19 mouse cellular contexts compared by ENCODE assay signal in the genomic region with DNA sequence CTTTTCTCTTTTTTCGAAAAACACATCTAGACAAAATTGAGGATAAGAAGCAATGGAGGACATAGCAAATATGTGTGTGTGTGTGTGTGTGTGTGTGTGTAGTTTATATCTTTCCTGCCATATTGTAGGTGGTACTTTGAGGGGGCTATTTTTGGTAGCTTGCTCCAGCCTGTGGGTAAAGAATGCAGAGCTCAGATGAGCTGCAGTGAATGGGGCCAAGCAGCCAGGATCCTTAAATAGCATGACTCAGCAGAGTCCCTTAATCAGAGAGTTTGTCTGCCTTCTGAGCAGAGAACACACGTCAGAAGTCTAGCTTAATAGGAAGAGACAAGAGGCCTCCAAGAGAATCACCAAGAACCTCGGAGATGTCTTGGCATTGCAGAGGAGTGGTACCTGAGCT. TPM values are rescaled to one million over a fixed set of nuclear protein-coding genes. Genes with fewer than 3 reads are reported as not detected.
DNase-seq lines count a peak whose midpoint lies in the region; ATAC-seq and TF ChIP-seq lines count a peak whose summit lies in the region.
"Had no signal": no experiment of that assay in that cellular context is flagged by ENCODE, and none has a peak within 500 bp of the region (broad histone marks: within the 10 kb centered on the region; RNA-seq: fewer than 3 reads in every experiment).

No protein-coding gene starts in this region.

- no peak overlapping the region for H3K4me3 ChIP-seq in heart, postnatal 0 days (ENCODE audit: low read depth, low read length)
- H3K4me3 ChIP-seq: forebrain, embryonic 13.5 days; limb, embryonic 13.5 days; lung, embryonic 15.5 days; myocyte had no signal

- no peaks in the 10 kb centered on the region for H3K36me3 ChIP-seq in heart, postnatal 0 days (replicated peaks; ENCODE audit: control insufficient read depth, insufficient read depth, low read length)
- H3K36me3 ChIP-seq: limb, embryonic 13.5 days; lung, embryonic 15.5 days had no signal

- H3K27me3 ChIP-seq in heart, postnatal 0 days (ENCODE audit: control insufficient read depth, insufficient read depth, low read length): no peaks in the 10 kb centered on the region
- H3K27me3 ChIP-seq: forebrain, embryonic 13.5 days; limb, embryonic 13.5 days; lung, embryonic 15.5 days had no signal

- WGBS in heart, postnatal 0 days: 42% methylated on average over 3 of the region's 3 CpGs

- no peak for TF ChIP-seq EP300 in heart, postnatal 0 days (IDR thresholded peaks at IDR 0.05; ENCODE audit: low read depth)

- no peak overlapping the region for H3K9ac ChIP-seq in heart, postnatal 0 days (replicated peaks; ENCODE audit: low read depth, low read length)
- H3K9ac ChIP-seq: forebrain, embryonic 13.5 days; limb, embryonic 13.5 days; lung, embryonic 15.5 days had no signal

- H3K4me1 ChIP-seq in heart, postnatal 0 days (ENCODE audit: control insufficient read depth, insufficient read depth): peaks cover 6% of the 10 kb centered on the region
- H3K4me1 ChIP-seq: forebrain, embryonic 13.5 days; limb, embryonic 13.5 days; lung, embryonic 15.5 days had no signal

- TF ChIP-seq CTCF in heart, postnatal 0 days (IDR thresholded peaks at IDR 0.05; ENCODE audit: low read depth): no peak

- peak; percentile 15 to 18 for DNase-seq in frontal cortex, postnatal 36 days (ENCODE audit: low spot score in 2 of 2)
- no peak for DNase-seq in frontal cortex, postnatal 10 days (ENCODE audit: low spot score in 2 of 2)
- peak; percentile 57 for DNase-seq in 3T3-L1 (ENCODE audit: low read depth, low spot score)
- peak; percentile 79 for DNase-seq in brain, adult 2 months (ENCODE audit: low read depth, low spot score)
- DNase-seq in heart, postnatal 0 days (ENCODE audit: low spot score): peak; percentile 62
- no peak for DNase-seq in natural killer cell, adult 2 months (ENCODE audit: low spot score in 2 of 2)
- no peak for DNase-seq in kidney, postnatal 25 days
- DNase-seq in kidney, postnatal 36 days: no peak
- DNase-seq: B cell, adult 2 months; cerebellum, adult 11 months; gastrocnemius, postnatal 25 days; kidney, adult 2 months; right cerebral cortex, postnatal 25 days had no signal

- H3K27ac ChIP-seq in heart, postnatal 0 days (ENCODE audit: low read depth): no peak overlapping the region
- H3K27ac ChIP-seq: forebrain, embryonic 13.5 days; hindbrain, postnatal 0 days; limb, embryonic 13.5 days; lung, embryonic 15.5 days had no signal

- H3K4me2 ChIP-seq in heart, postnatal 0 days (ENCODE audit: low read depth, low read length): no peak overlapping the region
- H3K4me2 ChIP-seq: forebrain, embryonic 13.5 days; limb, embryonic 13.5 days; lung, embryonic 15.5 days; midbrain, embryonic 11.5 days had no signal

- ATAC-seq in heart, postnatal 0 days (ENCODE audit: insufficient read depth, low read depth): peak; percentile 94
- ATAC-seq: forebrain, embryonic 13.5 days; hindbrain, postnatal 0 days had no signal

- H3K9me3 ChIP-seq in heart, postnatal 0 days (replicated peaks; ENCODE audit: control insufficient read depth, low read length): no peaks in the 10 kb centered on the region
- H3K9me3 ChIP-seq: forebrain, embryonic 13.5 days; limb, embryonic 13.5 days; lung, embryonic 15.5 days had no signal

RNA-seq across cellular contexts. Expression of gene Mfsd6, which starts 25.4 kb away (rescaled TPM):
- 9.7 and 10.7 TPM in 2 replicates for total RNA-seq in heart, postnatal 0 days (2014; rRNA removed; ENCODE audit: low replicate concordance)
- 1.7 and 2.0 TPM in 2 replicates for polyA plus RNA-seq in heart, postnatal 0 days (2015; fragmentation: Nextera tagmentation; extraction: Ambion mirVana)

Comparison
In these comparisons a context has a peak if more than half of its experiments do, and no peak if none do; other contexts are left out.
1. DNase-seq: peak in frontal cortex, postnatal 36 days (2 of 2), 3T3-L1 (single experiment), brain, adult 2 months (single experiment) and heart, postnatal 0 days (single experiment); none in frontal cortex, postnatal 10 days (0 of 2), natural killer cell, adult 2 months (0 of 2), kidney, postnatal 25 days (0 of 2) and kidney, postnatal 36 days (0 of 2).